In genomic region chr1:180264851-180265250, GRCm38 (mm10) we compare ENCODE assay signal across 8 mouse cellular contexts. TPM values are rescaled to one million over a fixed set of nuclear protein-coding genes. Genes with fewer than 3 reads are reported as not detected.
DNase-seq lines count a peak whose midpoint lies in the region; ATAC-seq lines count a peak whose summit lies in the region.

No protein-coding gene starts in this region.

- H3K27ac ChIP-seq in kidney, embryonic 15.5 days = no peak overlapping the region
- peak overlapping the region; percentile 1; the same call in 1 of the 2 replicates for H3K27ac ChIP-seq in brown adipose tissue, adult 24 weeks (replicated peaks; ENCODE audit: low read depth, low read length)
- H3K27ac ChIP-seq in liver, embryonic 15.5 days (replicated peaks) = peak overlapping the region; percentile 15; the same call in 1 of the 2 replicates

- no peak for ATAC-seq in kidney, embryonic 15.5 days (replicated peaks; ENCODE audit: low FRiP score)
- ATAC-seq in liver, embryonic 15.5 days (ENCODE audit: insufficient read depth) = no peak
- ATAC-seq in cerebellum, adult (ENCODE audit: insufficient number of reproducible peaks, low FRiP score, low TSS enrichment) = no peak

- H3K4me2 ChIP-seq in kidney, embryonic 15.5 days = peak overlapping the region; percentile 46
- H3K4me2 ChIP-seq in liver, embryonic 15.5 days = peak overlapping the region; percentile 64

- H3K9ac ChIP-seq in kidney, embryonic 15.5 days = no peak overlapping the region
- H3K9ac ChIP-seq in liver, embryonic 15.5 days = no peak overlapping the region

- H3K4me1 ChIP-seq in kidney, embryonic 15.5 days = peaks cover 31% of the 10 kb centered on the region
- peaks cover 10% of the 10 kb centered on the region for H3K4me1 ChIP-seq in brown adipose tissue, adult 24 weeks (ENCODE audit: control insufficient read depth, insufficient read depth, insufficient read length, low read length)
- peaks cover 69% of the 10 kb centered on the region for H3K4me1 ChIP-seq in liver, embryonic 15.5 days (replicated peaks)

- WGBS in kidney, embryonic 15.5 days = 58% methylated on average over 10 of the region's 10 CpGs
- 43% methylated on average over 10 of the region's 10 CpGs for WGBS in liver, embryonic 15.5 days (ENCODE audit: insufficient replicate concordance)

- no peaks in the 10 kb centered on the region; the same call in 1 of the 2 replicates for H3K27me3 ChIP-seq in kidney, embryonic 15.5 days
- H3K27me3 ChIP-seq in liver, embryonic 15.5 days = peaks cover 13% of the 10 kb centered on the region; the same call in 1 of the 2 replicates

- peak; percentile 0 for DNase-seq in adrenal gland, adult 8-10 months
- no peak for DNase-seq in adrenal gland, postnatal 10 days
- no peak for DNase-seq in kidney, adult 18-20 months
- DNase-seq in right cerebral cortex, postnatal 4 days = no peak

- H3K4me3 ChIP-seq in kidney, embryonic 15.5 days (replicated peaks) = 0 out of 2 replicates have a peak overlapping the region, but pooled peaks have one; percentile 11
- peak overlapping the region; percentile 16; the same call in 1 of the 2 replicates for H3K4me3 ChIP-seq in brown adipose tissue, adult 24 weeks (ENCODE audit: insufficient read depth, low read depth, low read length)
- peak overlapping the region; percentile 31 for H3K4me3 ChIP-seq in liver, embryonic 15.5 days (replicated peaks)

- H3K36me3 ChIP-seq in kidney, embryonic 15.5 days = no peaks in the 10 kb centered on the region
- no peaks in the 10 kb centered on the region for H3K36me3 ChIP-seq in liver, embryonic 15.5 days (replicated peaks)

- no peaks in the 10 kb centered on the region for H3K9me3 ChIP-seq in kidney, embryonic 15.5 days (replicated peaks)
- H3K9me3 ChIP-seq in liver, embryonic 15.5 days (replicated peaks) = no peaks in the 10 kb centered on the region

RNA-seq across cellular contexts. Expression of gene Psen2, which starts 1.6 kb away (rescaled TPM):
- total RNA-seq in adrenal gland, adult 8-10 months (2022) = 10 to 100 TPM; 33.1 to 43.1 (median 38.4) TPM
- total RNA-seq in adrenal gland, postnatal 10 days (2021) = 10 to 100 TPM; 25.4 to 26.7 TPM
- 18.4 and 18.7 TPM in 2 replicates for polyA plus RNA-seq in kidney, embryonic 15.5 days (2015; fragmentation: Nextera tagmentation; extraction: Ambion mirVana)
- 11.6 and 17.9 TPM in 2 replicates for polyA plus RNA-seq in brown adipose tissue, adult 24 weeks (2012; ENCODE audit: insufficient read depth, insufficient read length, missing spikeins)
- 27.0 and 30.6 TPM in 2 replicates for polyA plus RNA-seq in liver, embryonic 15.5 days (2015; fragmentation: Nextera tagmentation; extraction: Ambion mirVana)
